Mouse (Mus musculus): ENCODE results near the gene Prkg1. TPM values are rescaled to one million over a fixed set of nuclear protein-coding genes. Genes with fewer than 3 reads are reported as not detected.
A peak's percentile ranks its signal among the peaks of the same experiment; 100 is the strongest.
"Not testable (repeated sequence)": the region's sequence is repeated elsewhere in the genome, so short reads cannot be mapped to it uniquely, and the experiment has no call there.

Prkg1 gene
- polyA plus RNA-seq, 1 experiment from 2014 or later, result 0.76 TPM

- Histone ChIP-seq H3K27me3 (no peaks in the 10 kb centered on the region), H3K9me3 (replicated peaks) (no peaks in the 10 kb centered on the region), H3K27ac (replicated peaks) (no peak overlapping the region), H3K4me3 (replicated peaks) (no peak overlapping the region), H3K4me2 (no peak overlapping the region), H3K4me1 (replicated peaks) (no peaks in the 10 kb centered on the region), H3K9ac (no peak overlapping the region), H3K36me3 (replicated peaks) (no peaks in the 10 kb centered on the region)
- ATAC-seq (ENCODE audit: insufficient read depth), result no peak
- 76% methylated on average over 2 of the region's 2 CpGs for WGBS (ENCODE audit: insufficient replicate concordance)
Measured at GRCm38 (mm10) chr19:31291231-31291630, 473.6 kb downstream of the Prkg1 start.

- Histone ChIP-seq H3K4me1 (replicated peaks) (no peaks in the 10 kb centered on the region), H3K36me3 (replicated peaks) (no peaks in the 10 kb centered on the region), H3K4me3 (replicated peaks) (no peak overlapping the region), H3K4me2 (no peak overlapping the region), H3K9me3 (replicated peaks) (no peaks in the 10 kb centered on the region), H3K27me3 (no peaks in the 10 kb centered on the region), H3K9ac (no peak overlapping the region), H3K27ac (replicated peaks) (no peak overlapping the region)
- WGBS (ENCODE audit: insufficient replicate concordance), result 48% methylated on average over 3 of the region's 3 CpGs
- ATAC-seq (ENCODE audit: insufficient read depth), result no peak
Measured at GRCm38 (mm10) chr19:31284581-31284980, 480.3 kb downstream of the Prkg1 start.

GRCm38 (mm10) chr19:31284126-31284525, 480.7 kb downstream of the Prkg1 start:
- Histone ChIP-seq H3K4me3 (replicated peaks) (no peak overlapping the region), H3K27ac (replicated peaks) (no peak overlapping the region), H3K9ac (no peak overlapping the region), H3K36me3 (replicated peaks) (no peaks in the 10 kb centered on the region), H3K4me2 (no peak overlapping the region), H3K4me1 (replicated peaks) (no peaks in the 10 kb centered on the region), H3K9me3 (replicated peaks) (no peaks in the 10 kb centered on the region), H3K27me3 (no peaks in the 10 kb centered on the region)
- WGBS (ENCODE audit: insufficient replicate concordance), result 83% methylated on average over 7 of the region's 7 CpGs
- no peak for ATAC-seq (ENCODE audit: insufficient read depth)

GRCm38 (mm10) chr19:31283617-31284016, 481.2 kb downstream of the Prkg1 start:
- H3K4me3 ChIP-seq (replicated peaks), result no peak overlapping the region
- H3K9ac ChIP-seq, result no peak overlapping the region
- ATAC-seq (ENCODE audit: insufficient read depth), result no peak
- no peak overlapping the region for H3K27ac ChIP-seq (replicated peaks)
- no peaks in the 10 kb centered on the region for H3K27me3 ChIP-seq
- no peaks in the 10 kb centered on the region for H3K4me1 ChIP-seq (replicated peaks)
- 57% methylated on average over 2 of the region's 2 CpGs for WGBS (ENCODE audit: insufficient replicate concordance)
- H3K36me3 ChIP-seq (replicated peaks), result no peaks in the 10 kb centered on the region
- no peaks in the 10 kb centered on the region for H3K9me3 ChIP-seq (replicated peaks)
- H3K4me2 ChIP-seq, result no peak overlapping the region

- Histone ChIP-seq H3K27me3 (no peaks in the 10 kb centered on the region), H3K9ac (no peak overlapping the region), H3K36me3 (replicated peaks) (no peaks in the 10 kb centered on the region), H3K4me1 (replicated peaks) (no peaks in the 10 kb centered on the region), H3K27ac (replicated peaks) (no peak overlapping the region), H3K4me3 (replicated peaks) (no peak overlapping the region), H3K4me2 (no peak overlapping the region), H3K9me3 (replicated peaks) (no peaks in the 10 kb centered on the region)
- WGBS (ENCODE audit: insufficient replicate concordance), result 61% methylated on average over 7 of the region's 7 CpGs
- ATAC-seq (ENCODE audit: insufficient read depth), result no peak
Measured at GRCm38 (mm10) chr19:31279797-31280486, 484.9 kb downstream of the Prkg1 start.

- H3K4me2 ChIP-seq, result no peak overlapping the region
- no peak overlapping the region for H3K27ac ChIP-seq (replicated peaks)
- no peaks in the 10 kb centered on the region for H3K4me1 ChIP-seq (replicated peaks)
- WGBS (ENCODE audit: insufficient replicate concordance), result 59% methylated on average over 1 of the region's 1 CpGs
- H3K4me3 ChIP-seq (replicated peaks), result no peak overlapping the region
- H3K9me3 ChIP-seq (replicated peaks), result no peaks in the 10 kb centered on the region
- ATAC-seq (ENCODE audit: insufficient read depth), result no peak
- no peaks in the 10 kb centered on the region for H3K27me3 ChIP-seq
- H3K9ac ChIP-seq, result no peak overlapping the region
- H3K36me3 ChIP-seq (replicated peaks), result no peaks in the 10 kb centered on the region
Measured at GRCm38 (mm10) chr19:31262438-31262837, 502.4 kb downstream of the Prkg1 start.

- no peak overlapping the region for H3K9ac ChIP-seq
- H3K4me2 ChIP-seq, result no peak overlapping the region
- H3K9me3 ChIP-seq (replicated peaks), result no peaks in the 10 kb centered on the region
- H3K36me3 ChIP-seq (replicated peaks), result no peaks in the 10 kb centered on the region
- H3K4me3 ChIP-seq (replicated peaks), result no peak overlapping the region
- no peak overlapping the region for H3K27ac ChIP-seq (replicated peaks)
- no peaks in the 10 kb centered on the region for H3K27me3 ChIP-seq
- no peak for ATAC-seq (ENCODE audit: insufficient read depth)
- H3K4me1 ChIP-seq (replicated peaks), result no peaks in the 10 kb centered on the region
Measured at GRCm38 (mm10) chr19:31260494-31260893, 504.3 kb downstream of the Prkg1 start.

GRCm38 (mm10) chr19:31255780-31256179, 509.1 kb downstream of the Prkg1 start:
- Histone ChIP-seq H3K9ac (no peak overlapping the region), H3K27ac (replicated peaks) (no peak overlapping the region), H3K4me3 (replicated peaks) (no peak overlapping the region), H3K4me2 (no peak overlapping the region), H3K4me1 (replicated peaks) (no peaks in the 10 kb centered on the region), H3K9me3 (replicated peaks) (no peaks in the 10 kb centered on the region), H3K36me3 (replicated peaks) (no peaks in the 10 kb centered on the region), H3K27me3 (no peaks in the 10 kb centered on the region)
- 57% methylated on average over 2 of the region's 2 CpGs for WGBS (ENCODE audit: insufficient replicate concordance)
- ATAC-seq (ENCODE audit: insufficient read depth), result no peak

- H3K9me3 ChIP-seq (replicated peaks), result no peaks in the 10 kb centered on the region
- no peaks in the 10 kb centered on the region for H3K27me3 ChIP-seq
- H3K4me3 ChIP-seq (replicated peaks), result no peak overlapping the region
- H3K4me1 ChIP-seq (replicated peaks), result no peaks in the 10 kb centered on the region
- H3K27ac ChIP-seq (replicated peaks), result no peak overlapping the region
- no peak overlapping the region for H3K4me2 ChIP-seq
- no peaks in the 10 kb centered on the region for H3K36me3 ChIP-seq (replicated peaks)
- no peak for ATAC-seq (ENCODE audit: insufficient read depth)
- no peak overlapping the region for H3K9ac ChIP-seq
Measured at GRCm38 (mm10) chr19:31232410-31232809, 532.4 kb downstream of the Prkg1 start.

GRCm38 (mm10) chr19:31228385-31228784, 536.4 kb downstream of the Prkg1 start:
- Histone ChIP-seq H3K27me3 (no peaks in the 10 kb centered on the region), H3K4me1 (replicated peaks) (no peaks in the 10 kb centered on the region), H3K4me3 (replicated peaks) (no peak overlapping the region), H3K27ac (replicated peaks) (no peak overlapping the region), H3K9me3 (replicated peaks) (no peaks in the 10 kb centered on the region), H3K9ac (no peak overlapping the region), H3K4me2 (no peak overlapping the region), H3K36me3 (replicated peaks) (no peaks in the 10 kb centered on the region)
- ATAC-seq (ENCODE audit: insufficient read depth), result no peak
- 59% methylated on average over 3 of the region's 3 CpGs for WGBS (ENCODE audit: insufficient replicate concordance)

GRCm38 (mm10) chr19:31223457-31223856, 541.4 kb downstream of the Prkg1 start:
- H3K36me3 ChIP-seq (replicated peaks), result no peaks in the 10 kb centered on the region
- H3K4me3 ChIP-seq (replicated peaks), result no peak overlapping the region
- H3K27me3 ChIP-seq, result no peaks in the 10 kb centered on the region
- 57% methylated on average over 1 of the region's 1 CpGs for WGBS (ENCODE audit: insufficient replicate concordance)
- no peak overlapping the region for H3K4me2 ChIP-seq
- H3K4me1 ChIP-seq (replicated peaks), result peaks cover 4% of the 10 kb centered on the region; the same call in 1 of the 2 replicates
- no peak for ATAC-seq (ENCODE audit: insufficient read depth)
- H3K9ac ChIP-seq, result no peak overlapping the region
- no peaks in the 10 kb centered on the region for H3K9me3 ChIP-seq (replicated peaks)
- H3K27ac ChIP-seq (replicated peaks), result no peak overlapping the region

- H3K36me3 ChIP-seq (replicated peaks); H3K9me3 ChIP-seq (replicated peaks); H3K9ac ChIP-seq; H3K4me1 ChIP-seq (replicated peaks); H3K27ac ChIP-seq (replicated peaks); H3K4me2 ChIP-seq; H3K27me3 ChIP-seq; H3K4me3 ChIP-seq (replicated peaks): not testable (repeated sequence)
- peak; percentile 64; the same call in 1 of the 2 replicates for ATAC-seq (ENCODE audit: insufficient read depth)
- WGBS (ENCODE audit: insufficient replicate concordance), result 33% methylated on average over 4 of the region's 4 CpGs
Measured at GRCm38 (mm10) chr19:31219261-31219660, 545.6 kb downstream of the Prkg1 start.

Measured in liver, embryonic 15.5 days (tissue).